Mouse (Mus musculus): ENCODE measurements around the gene Abce1. TPM values are rescaled to one million over a fixed set of nuclear protein-coding genes. Genes with fewer than 3 reads are reported as not detected.
"Not testable (repeated sequence)": the region's sequence is repeated elsewhere in the genome, so short reads cannot be mapped to it uniquely, and the experiment has no call there.

Abce1 gene
- polyA plus RNA-seq, 1 experiment from 2014 or later: 80.6 TPM

DNA sequence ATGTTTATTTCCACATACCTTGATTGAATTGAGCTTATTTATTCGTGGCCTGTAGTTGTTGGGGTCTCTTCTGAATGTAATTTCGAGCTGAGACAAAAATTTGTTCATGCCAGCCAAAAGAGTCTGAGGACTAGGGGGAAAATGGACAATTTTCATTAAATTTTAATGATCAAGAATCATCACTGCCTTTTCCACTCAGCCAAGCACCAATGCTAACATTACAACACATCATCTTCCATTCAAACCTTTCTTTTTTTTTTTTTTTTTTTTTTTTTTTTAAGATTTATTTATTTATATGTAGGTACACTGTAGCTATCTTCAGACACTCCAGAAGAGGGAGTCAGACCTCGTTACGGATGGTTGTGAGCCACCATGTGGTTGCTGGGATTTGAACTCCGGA lies 25.6 kb downstream of the Abce1 start:
- H3K4me1 ChIP-seq (replicated peaks); H3K27ac ChIP-seq (replicated peaks); H3K9ac ChIP-seq; H3K27me3 ChIP-seq; ATAC-seq (ENCODE audit: low FRiP score, low read depth); H3K4me3 ChIP-seq; H3K4me2 ChIP-seq; H3K9me3 ChIP-seq: not testable (repeated sequence)
- peaks cover 75% of the 10 kb centered on the region for H3K36me3 ChIP-seq
- 93% methylated on average over 5 of the region's 5 CpGs for whole genome bisulfite sequencing

GRCm38 (mm10) chr8:79680965-79681364 lies 30.6 kb downstream of the Abce1 start:
- peaks cover 36% of the 10 kb centered on the region for H3K36me3 ChIP-seq
- no peak for ATAC-seq (ENCODE audit: low FRiP score, low read depth)
- H3K4me3 ChIP-seq: peak overlapping the region; percentile 28
- H3K27ac ChIP-seq (replicated peaks): no peak overlapping the region
- H3K27me3 ChIP-seq: no peaks in the 10 kb centered on the region
- H3K4me1 ChIP-seq (replicated peaks): peaks cover 5% of the 10 kb centered on the region; the same call in 1 of the 2 replicates
- H3K9me3 ChIP-seq: no peaks in the 10 kb centered on the region
- WGBS: 50% methylated on average over 2 of the region's 2 CpGs
- H3K9ac ChIP-seq: no peak overlapping the region
- H3K4me2 ChIP-seq: peak overlapping the region; percentile 52

DNA sequence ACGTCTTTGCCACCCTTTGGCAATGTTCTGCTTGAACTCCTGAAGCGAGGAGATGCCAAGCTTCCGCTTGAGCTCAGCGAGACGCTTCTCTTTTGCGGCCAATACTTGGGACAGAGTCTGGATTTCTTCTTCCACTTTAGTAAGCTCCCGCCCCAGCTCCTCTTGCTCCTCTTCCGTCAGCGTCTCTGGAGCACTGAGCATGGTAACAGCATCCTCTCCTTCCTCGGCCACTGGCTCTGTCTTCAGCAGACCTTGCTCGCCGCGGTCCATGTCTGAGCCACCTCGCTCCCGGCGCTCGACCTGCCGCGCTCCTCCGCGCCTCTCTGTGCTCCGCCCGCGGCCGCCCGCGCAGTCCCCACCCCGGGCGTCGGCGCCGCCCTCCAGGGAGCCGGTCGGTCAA lies 31.0 kb downstream of the Abce1 start:
- H3K9ac ChIP-seq: no peak overlapping the region
- H3K9me3 ChIP-seq: no peaks in the 10 kb centered on the region
- H3K4me1 ChIP-seq (replicated peaks): peaks cover 5% of the 10 kb centered on the region; the same call in 1 of the 2 replicates
- 10% methylated on average over 34 of the region's 34 CpGs for WGBS
- peak overlapping the region; percentile 52 for H3K4me2 ChIP-seq
- H3K4me3 ChIP-seq: peak overlapping the region; percentile 28
- peak; percentile 72; the same call in 1 of the 2 replicates for ATAC-seq (ENCODE audit: low FRiP score, low read depth)
- H3K27me3 ChIP-seq: no peaks in the 10 kb centered on the region
- peaks cover 32% of the 10 kb centered on the region for H3K36me3 ChIP-seq
- no peak overlapping the region for H3K27ac ChIP-seq (replicated peaks)

DNA sequence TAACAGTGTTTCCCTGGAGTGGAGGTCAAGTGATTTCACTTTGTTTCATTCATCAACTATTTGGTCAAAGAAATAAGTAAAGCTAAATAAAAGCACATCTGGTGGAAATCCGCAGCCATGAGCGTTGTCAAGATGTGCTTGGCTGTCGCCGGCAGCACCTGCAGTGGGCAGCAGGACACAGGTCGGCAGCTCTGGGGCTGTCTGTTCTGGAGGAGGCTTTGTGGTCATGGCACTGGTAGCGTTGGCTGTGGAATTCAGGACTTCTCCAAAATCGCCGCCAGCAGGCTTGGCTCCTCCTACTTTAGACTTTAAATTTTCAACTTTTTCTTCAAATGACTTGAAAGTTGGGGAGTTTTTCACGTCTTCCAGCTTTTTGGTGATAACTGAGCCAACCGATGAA lies 31.5 kb downstream of the Abce1 start:
- H3K27ac ChIP-seq (replicated peaks); H3K9ac ChIP-seq; ATAC-seq (ENCODE audit: low FRiP score, low read depth); H3K4me1 ChIP-seq (replicated peaks); H3K4me3 ChIP-seq; H3K27me3 ChIP-seq; H3K9me3 ChIP-seq: not testable (repeated sequence)
- 49% methylated on average over 10 of the region's 10 CpGs for WGBS
- Histone ChIP-seq H3K36me3 (peaks cover 29% of the 10 kb centered on the region), H3K4me2 (peak overlapping the region; percentile 52)

- peaks cover 5% of the 10 kb centered on the region; the same call in 1 of the 2 replicates for H3K4me1 ChIP-seq (replicated peaks)
- no peak overlapping the region for H3K27ac ChIP-seq (replicated peaks)
- H3K9me3 ChIP-seq: no peaks in the 10 kb centered on the region
- no peak overlapping the region for H3K4me3 ChIP-seq
- no peak overlapping the region for H3K9ac ChIP-seq
- no peaks in the 10 kb centered on the region for H3K27me3 ChIP-seq
- WGBS: 76% methylated on average over 5 of the region's 5 CpGs
- ATAC-seq (ENCODE audit: low FRiP score, low read depth): no peak
- no peak overlapping the region for H3K4me2 ChIP-seq
- H3K36me3 ChIP-seq: peaks cover 27% of the 10 kb centered on the region
These were observed 32.5 kb downstream of the Abce1 start for GRCm38 (mm10) chr8:79679005-79679404.

- Histone ChIP-seq H3K27me3 (no peaks in the 10 kb centered on the region), H3K27ac (replicated peaks) (no peak overlapping the region), H3K4me3 (no peak overlapping the region), H3K9ac (no peak overlapping the region), H3K36me3 (peaks cover 30% of the 10 kb centered on the region), H3K4me1 (replicated peaks) (peaks cover 5% of the 10 kb centered on the region; the same call in 1 of the 2 replicates), H3K9me3 (no peaks in the 10 kb centered on the region), H3K4me2 (no peak overlapping the region)
- WGBS: 85% methylated on average over 4 of the region's 4 CpGs
- no peak for ATAC-seq (ENCODE audit: low FRiP score, low read depth)
These were observed 35.1 kb downstream of the Abce1 start for GRCm38 (mm10) chr8:79676461-79676860.

GRCm38 (mm10) chr8:79658715-79659114 lies 52.8 kb downstream of the Abce1 start:
- H3K36me3 ChIP-seq: peaks cover 45% of the 10 kb centered on the region
- not testable (repeated sequence) for H3K4me1 ChIP-seq (replicated peaks); H3K27ac ChIP-seq (replicated peaks); H3K4me3 ChIP-seq; ATAC-seq (ENCODE audit: low FRiP score, low read depth); H3K9me3 ChIP-seq; H3K4me2 ChIP-seq; H3K27me3 ChIP-seq; H3K9ac ChIP-seq
- WGBS: 97% methylated on average over 4 of the region's 4 CpGs

- Histone ChIP-seq H3K27me3 (no peaks in the 10 kb centered on the region), H3K4me3 (no peak overlapping the region), H3K9me3 (no peaks in the 10 kb centered on the region), H3K36me3 (peaks cover 21% of the 10 kb centered on the region), H3K27ac (replicated peaks) (no peak overlapping the region), H3K9ac (no peak overlapping the region), H3K4me2 (no peak overlapping the region), H3K4me1 (replicated peaks) (no peaks in the 10 kb centered on the region)
- no peak for ATAC-seq (ENCODE audit: low FRiP score, low read depth)
- WGBS: 95% methylated on average over 4 of the region's 4 CpGs
These were observed 57.8 kb downstream of the Abce1 start for GRCm38 (mm10) chr8:79653736-79654135.

GRCm38 (mm10) chr8:79650158-79650814 lies 61.3 kb downstream of the Abce1 start:
- WGBS: 77% methylated on average over 1 of the region's 1 CpGs
- Histone ChIP-seq H3K4me1 (replicated peaks) (no peaks in the 10 kb centered on the region), H3K9ac (no peak overlapping the region), H3K9me3 (no peaks in the 10 kb centered on the region), H3K27ac (replicated peaks) (no peak overlapping the region), H3K36me3 (peaks cover 26% of the 10 kb centered on the region), H3K27me3 (no peaks in the 10 kb centered on the region), H3K4me2 (no peak overlapping the region), H3K4me3 (no peak overlapping the region)
- ATAC-seq (ENCODE audit: low FRiP score, low read depth): no peak

GRCm38 (mm10) chr8:79649569-79649968 lies 62.0 kb downstream of the Abce1 start:
- Histone ChIP-seq H3K27ac (replicated peaks) (no peak overlapping the region), H3K36me3 (peaks cover 19% of the 10 kb centered on the region), H3K4me3 (no peak overlapping the region), H3K27me3 (no peaks in the 10 kb centered on the region), H3K4me2 (no peak overlapping the region), H3K9ac (no peak overlapping the region), H3K9me3 (no peaks in the 10 kb centered on the region), H3K4me1 (replicated peaks) (no peaks in the 10 kb centered on the region)
- 96% methylated on average over 4 of the region's 4 CpGs for WGBS
- no peak for ATAC-seq (ENCODE audit: low FRiP score, low read depth)

DNA sequence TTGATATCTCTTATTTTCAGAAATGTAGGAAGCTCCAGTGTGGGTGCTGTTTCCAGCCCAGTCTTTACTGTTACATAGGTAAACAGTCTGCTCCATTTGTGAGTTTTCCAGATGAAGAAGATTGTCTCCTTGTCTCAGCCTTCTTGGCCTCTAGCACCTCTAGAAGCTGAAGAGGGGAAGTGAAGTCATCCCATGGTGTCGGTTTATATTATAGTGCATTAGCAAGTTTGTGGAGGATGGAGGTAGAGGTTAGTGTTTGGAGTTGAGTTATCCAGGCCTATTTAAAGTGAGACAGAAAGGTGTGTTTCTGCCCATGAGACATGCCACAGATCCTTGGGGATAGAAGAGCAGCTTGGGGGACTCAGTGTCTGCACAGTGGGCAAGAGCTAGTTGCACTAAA lies 70.4 kb downstream of the Abce1 start:
- H3K27ac ChIP-seq (replicated peaks): no peak overlapping the region
- peaks cover 32% of the 10 kb centered on the region for H3K4me1 ChIP-seq (replicated peaks)
- no peaks in the 10 kb centered on the region for H3K9me3 ChIP-seq
- H3K4me3 ChIP-seq: peak overlapping the region; percentile 94
- no peak for ATAC-seq (ENCODE audit: low FRiP score, low read depth)
- peaks cover 8% of the 10 kb centered on the region for H3K36me3 ChIP-seq
- H3K27me3 ChIP-seq: no peaks in the 10 kb centered on the region
- 34% methylated on average over 1 of the region's 1 CpGs for WGBS
- peak overlapping the region; percentile 71 for H3K4me2 ChIP-seq
- 0 out of 2 replicates have a peak overlapping the region, but pooled peaks have one; percentile 10 for H3K9ac ChIP-seq

DNA sequence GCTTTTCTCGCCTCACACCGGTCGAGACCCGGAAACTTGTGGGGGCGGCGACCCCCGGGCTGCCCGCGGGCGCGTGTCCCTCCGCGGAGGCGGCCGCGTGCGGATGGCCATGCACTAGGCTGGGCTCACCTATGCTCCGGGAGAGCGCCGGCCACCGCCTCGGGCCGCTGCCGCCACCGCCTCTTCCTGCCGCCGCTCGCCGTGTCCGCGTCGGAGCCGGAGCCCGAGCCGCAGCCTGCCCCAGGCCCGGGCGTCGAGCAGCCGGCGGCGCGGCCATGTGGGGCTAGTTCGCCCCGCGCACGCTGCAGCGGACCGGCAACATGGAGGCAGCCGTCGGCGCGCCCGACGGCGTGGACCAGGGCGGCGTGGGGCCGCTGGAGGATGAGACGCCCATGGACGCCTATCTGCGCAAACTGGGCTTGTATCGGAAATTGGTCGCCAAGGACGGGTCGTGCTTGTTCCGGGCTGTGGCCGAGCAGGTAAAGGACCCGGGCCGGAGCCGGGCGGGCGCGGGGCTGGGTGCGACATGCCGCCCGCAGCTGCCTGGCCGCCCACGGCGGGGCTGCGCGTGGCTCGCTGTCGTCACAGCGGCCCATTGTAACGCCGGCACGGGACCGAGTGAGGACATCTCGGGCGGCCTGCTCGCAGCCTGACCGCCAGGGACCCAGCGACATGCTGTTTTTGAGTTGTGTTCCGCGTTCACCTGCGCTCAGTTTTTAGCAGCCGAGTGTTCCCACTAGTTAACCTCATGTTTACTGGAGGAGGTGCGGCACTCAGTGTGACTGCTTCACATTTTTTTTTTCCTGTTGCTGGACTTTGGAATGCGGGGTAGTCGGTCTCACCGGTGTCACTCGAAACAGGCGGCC lies 71.7 kb downstream of the Abce1 start, which contains the start of gene Otud4:
TSS of gene Otud4 (plus strand) at position 33 of the 866 bp plus-strand sequence.
- peak within 1 kb of the TSS; percentile 65 for H3K9ac ChIP-seq
- ATAC-seq (ENCODE audit: low FRiP score, low read depth): peak; percentile 28; the same call in 1 of the 2 replicates
- no peaks in the 10 kb centered on the region for H3K9me3 ChIP-seq
- under 1% methylated on average over 102 of the region's 103 CpGs for WGBS
- peaks cover 32% of the 10 kb centered on the region for H3K4me1 ChIP-seq (replicated peaks)
- H3K36me3 ChIP-seq: peaks cover 2% of the 10 kb centered on the region; the same call in 1 of the 2 replicates
- H3K4me3 ChIP-seq: peak within 1 kb of the TSS; percentile 94
- H3K27me3 ChIP-seq: no peaks in the 10 kb centered on the region
- H3K27ac ChIP-seq (replicated peaks): peak within 1 kb of the TSS; percentile 94
- H3K4me2 ChIP-seq: peak within 1 kb of the TSS; percentile 71

Measured in hindbrain, embryonic 15.5 days (tissue).